Mouse (Mus musculus) ES-Bruce4 (cell line): ENCODE results near the gene Fam172a.

Experiments
- CTCF ChIP-seq: IDR thresholded peaks from one replicate; pipeline ENCODE4 v1.8.1; 2011; ENCODE audit warnings: low read depth, low read length
- EP300 ChIP-seq: IDR thresholded peaks from 2 replicates; pipeline ENCODE4 v1.6.1; 2011; ENCODE audit warnings: low read depth, low read length; ENCODE audit not compliant: insufficient read depth
- POLR2A ChIP-seq: IDR thresholded peaks from one replicate; pipeline ENCODE4 v1.8.1; 2011; ENCODE audit warnings: low read length; ENCODE audit not compliant: insufficient read depth

GRCm38 (mm10) chr13:77864804-77865203, 163.0 kb downstream of the Fam172a start:
- TF ChIP-seq CTCF (no peak), POLR2A (no peak), EP300 (no peak)
